Mouse (Mus musculus): Measurements from ENCODE around the gene Tas2r131. TPM values are rescaled to one million over a fixed set of nuclear protein-coding genes. Genes with fewer than 3 reads are reported as not detected.
"Not testable (repeated sequence)": the region's sequence is repeated elsewhere in the genome, so short reads cannot be mapped to it uniquely, and the experiment has no call there.

Gene Tas2r131
- total RNA-seq (2012; rRNA removed): not detected in 2 replicates

DNA sequence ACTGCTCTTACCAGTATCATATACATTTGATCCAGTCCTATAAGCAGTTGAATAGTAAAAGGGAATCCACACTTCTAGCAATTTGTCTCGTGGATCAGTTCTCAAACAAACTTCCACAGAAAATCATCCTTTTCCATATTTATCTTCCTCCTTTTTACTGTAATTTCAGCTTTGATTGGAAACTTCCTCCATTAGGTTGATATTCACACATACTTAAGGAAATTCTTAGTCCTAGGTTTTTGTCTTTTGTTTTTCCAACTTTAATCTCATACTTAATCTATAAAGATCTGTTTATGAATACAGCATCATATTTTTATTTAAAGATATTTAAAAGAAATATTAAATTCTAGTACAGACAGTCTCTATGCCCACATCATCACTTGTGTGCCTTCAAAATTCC, at the start of gene Tas2r131:
Tas2r131 (minus strand) TSS at position 101 of the 400 bp plus-strand sequence.
- no peak for DNase-seq (ENCODE audit: low read depth, low spot score)
- in situ Hi-C loops (cut with MboI; ENCODE audit: low sequenced_read_pairs in 2 of 2, unreplicated experiment in 2 of 2): no loop called here
- Histone ChIP-seq H3K27ac (ENCODE audit: insufficient read depth, low read depth, low read length, poor library complexity, severe bottlenecking) (no peak within 1 kb of the TSS), H3K4me3 (ENCODE audit: insufficient read depth in 1 of 2, low read depth in 1 of 2, low read length in 2 of 2, poor library complexity in 1 of 2, severe bottlenecking in 1 of 2) (no peak within 1 kb of the TSS), H3K36me3 (ENCODE audit: control insufficient read depth, insufficient read depth, low read length, poor library complexity, severe bottlenecking) (no peaks in the 10 kb centered on the region), H3K4me1 (ENCODE audit: control insufficient read depth in 2 of 2, insufficient read depth in 2 of 2, low read length in 2 of 2, poor library complexity in 1 of 2) (no peaks in the 10 kb centered on the region), H3K9ac (ENCODE audit: insufficient read depth, low read depth, low read length, poor library complexity, severe bottlenecking) (no peak within 1 kb of the TSS), H3K9me3 (ENCODE audit: control insufficient read depth, insufficient read depth, low read depth, low read length) (no peaks in the 10 kb centered on the region)
- TF ChIP-seq HCFC1 (IDR thresholded peaks at IDR 0.05; ENCODE audit: borderline replicate concordance, insufficient read depth, low read length): no peak
- TF ChIP-seq ZC3H11A (IDR thresholded peaks at IDR 0.05; ENCODE audit: borderline replicate concordance, low read depth, low read length): no peak
- TF ChIP-seq ZNF384 (IDR thresholded peaks at IDR 0.05; ENCODE audit: low read depth, low read length): no peak
- TF ChIP-seq MAFK (IDR thresholded peaks at IDR 0.05; ENCODE audit: insufficient read depth, low read depth, low read length): no peak
- no peak for TF ChIP-seq CHD2 (IDR thresholded peaks at IDR 0.05; ENCODE audit: low read depth, low read length)

GRCm38 (mm10) chr6:132980865-132981264, 23.1 kb upstream of the Tas2r131 start, which contains the start of gene Tas2r109:
TSS of gene Tas2r109 (minus strand) at chr6:132980965.
- in situ Hi-C loops (cut with MboI; ENCODE audit: low sequenced_read_pairs in 2 of 2, unreplicated experiment in 2 of 2): no loop called here
- no peaks in the 10 kb centered on the region for H3K4me1 ChIP-seq (ENCODE audit: control insufficient read depth in 2 of 2, insufficient read depth in 2 of 2, low read length in 2 of 2, poor library complexity in 1 of 2)
- H3K36me3 ChIP-seq (ENCODE audit: control insufficient read depth, insufficient read depth, low read length, poor library complexity, severe bottlenecking): no peaks in the 10 kb centered on the region
- no peak for DNase-seq (ENCODE audit: low read depth, low spot score)
- no peaks in the 10 kb centered on the region for H3K9me3 ChIP-seq (ENCODE audit: control insufficient read depth, insufficient read depth, low read depth, low read length)
- TF ChIP-seq CHD2 (IDR thresholded peaks at IDR 0.05; ENCODE audit: low read depth, low read length) (no peak), ZC3H11A (IDR thresholded peaks at IDR 0.05; ENCODE audit: borderline replicate concordance, low read depth, low read length) (no peak), HCFC1 (IDR thresholded peaks at IDR 0.05; ENCODE audit: borderline replicate concordance, insufficient read depth, low read length) (no peak), MAFK (IDR thresholded peaks at IDR 0.05; ENCODE audit: insufficient read depth, low read depth, low read length) (no peak), ZNF384 (IDR thresholded peaks at IDR 0.05; ENCODE audit: low read depth, low read length) (no peak)
- H3K4me3 ChIP-seq (ENCODE audit: insufficient read depth in 1 of 2, low read depth in 1 of 2, low read length in 2 of 2, poor library complexity in 1 of 2, severe bottlenecking in 1 of 2): no peak within 1 kb of the TSS
- no peak within 1 kb of the TSS for H3K9ac ChIP-seq (ENCODE audit: insufficient read depth, low read depth, low read length, poor library complexity, severe bottlenecking)
- no peak within 1 kb of the TSS for H3K27ac ChIP-seq (ENCODE audit: insufficient read depth, low read depth, low read length, poor library complexity, severe bottlenecking)

GRCm38 (mm10) chr6:132950802-132951201, 6.9 kb downstream of the Tas2r131 start, which contains the start of gene Tas2r129:
TSS of gene Tas2r129 (plus strand) at chr6:132951102.
- H3K9me3 ChIP-seq (ENCODE audit: control insufficient read depth, insufficient read depth, low read depth, low read length): no peaks in the 10 kb centered on the region
- TF ChIP-seq ZC3H11A (IDR thresholded peaks at IDR 0.05; ENCODE audit: borderline replicate concordance, low read depth, low read length) (no peak), CHD2 (IDR thresholded peaks at IDR 0.05; ENCODE audit: low read depth, low read length) (no peak), HCFC1 (IDR thresholded peaks at IDR 0.05; ENCODE audit: borderline replicate concordance, insufficient read depth, low read length) (no peak), ZNF384 (IDR thresholded peaks at IDR 0.05; ENCODE audit: low read depth, low read length) (no peak), MAFK (IDR thresholded peaks at IDR 0.05; ENCODE audit: insufficient read depth, low read depth, low read length) (no peak)
- H3K27ac ChIP-seq (ENCODE audit: insufficient read depth, low read depth, low read length, poor library complexity, severe bottlenecking): no peak within 1 kb of the TSS
- DNase-seq (ENCODE audit: low read depth, low spot score): no peak
- no peak within 1 kb of the TSS for H3K9ac ChIP-seq (ENCODE audit: insufficient read depth, low read depth, low read length, poor library complexity, severe bottlenecking)
- H3K36me3 ChIP-seq (ENCODE audit: control insufficient read depth, insufficient read depth, low read length, poor library complexity, severe bottlenecking): no peaks in the 10 kb centered on the region
- H3K4me3 ChIP-seq (ENCODE audit: insufficient read depth in 1 of 2, low read depth in 1 of 2, low read length in 2 of 2, poor library complexity in 1 of 2, severe bottlenecking in 1 of 2): no peak within 1 kb of the TSS
- in situ Hi-C loops (cut with MboI; ENCODE audit: low sequenced_read_pairs in 2 of 2, unreplicated experiment in 2 of 2): no loop called here
- no peaks in the 10 kb centered on the region for H3K4me1 ChIP-seq (ENCODE audit: control insufficient read depth in 2 of 2, insufficient read depth in 2 of 2, low read length in 2 of 2, poor library complexity in 1 of 2)

DNA sequence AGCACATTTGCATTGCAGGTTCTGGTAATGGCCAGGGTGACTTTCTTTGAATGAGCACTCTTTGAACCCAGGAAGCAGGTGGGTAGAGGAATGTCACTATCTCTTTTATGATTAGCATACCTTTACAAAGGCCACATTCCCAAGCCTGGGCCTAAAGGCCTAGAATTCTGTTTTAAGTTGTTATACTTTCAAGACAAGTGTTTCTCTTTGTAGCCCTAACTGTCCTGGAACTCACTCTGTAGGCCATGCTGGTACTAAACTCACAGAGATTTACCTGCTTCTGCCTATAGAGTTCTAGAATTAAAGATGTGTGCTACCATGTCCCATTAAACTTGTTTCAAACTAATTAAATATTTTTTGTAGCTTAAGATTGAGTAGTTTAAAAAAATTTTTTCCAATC, 16.3 kb downstream of the Tas2r131 start:
- DNase-seq (ENCODE audit: low read depth, low spot score); H3K27ac ChIP-seq (ENCODE audit: insufficient read depth, low read depth, low read length, poor library complexity, severe bottlenecking); H3K9ac ChIP-seq (ENCODE audit: insufficient read depth, low read depth, low read length, poor library complexity, severe bottlenecking); H3K4me1 ChIP-seq (ENCODE audit: control insufficient read depth in 2 of 2, insufficient read depth in 2 of 2, low read length in 2 of 2, poor library complexity in 1 of 2); H3K4me3 ChIP-seq (ENCODE audit: insufficient read depth in 1 of 2, low read depth in 1 of 2, low read length in 2 of 2, poor library complexity in 1 of 2, severe bottlenecking in 1 of 2); H3K36me3 ChIP-seq (ENCODE audit: control insufficient read depth, insufficient read depth, low read length, poor library complexity, severe bottlenecking); H3K9me3 ChIP-seq (ENCODE audit: control insufficient read depth, insufficient read depth, low read depth, low read length); in situ Hi-C loops (cut with MboI; ENCODE audit: low sequenced_read_pairs in 2 of 2, unreplicated experiment in 2 of 2): not testable (repeated sequence)

GRCm38 (mm10) chr6:132909351-132909750, 48.4 kb downstream of the Tas2r131 start, which contains the start of gene Tas2r125:
TSS of gene Tas2r125 (plus strand) at chr6:132909651.
- Histone ChIP-seq H3K4me3 (ENCODE audit: insufficient read depth in 1 of 2, low read depth in 1 of 2, low read length in 2 of 2, poor library complexity in 1 of 2, severe bottlenecking in 1 of 2) (no peak within 1 kb of the TSS), H3K4me1 (ENCODE audit: control insufficient read depth in 2 of 2, insufficient read depth in 2 of 2, low read length in 2 of 2, poor library complexity in 1 of 2) (no peaks in the 10 kb centered on the region), H3K9ac (ENCODE audit: insufficient read depth, low read depth, low read length, poor library complexity, severe bottlenecking) (no peak within 1 kb of the TSS), H3K36me3 (ENCODE audit: control insufficient read depth, insufficient read depth, low read length, poor library complexity, severe bottlenecking) (no peaks in the 10 kb centered on the region), H3K27ac (ENCODE audit: insufficient read depth, low read depth, low read length, poor library complexity, severe bottlenecking) (no peak within 1 kb of the TSS), H3K9me3 (ENCODE audit: control insufficient read depth, insufficient read depth, low read depth, low read length) (no peaks in the 10 kb centered on the region)
- DNase-seq (ENCODE audit: low read depth, low spot score): no peak
- in situ Hi-C loops (cut with MboI; ENCODE audit: low sequenced_read_pairs in 2 of 2, unreplicated experiment in 2 of 2): no loop called here
- no peak for TF ChIP-seq MAFK (IDR thresholded peaks at IDR 0.05; ENCODE audit: insufficient read depth, low read depth, low read length)
- no peak for TF ChIP-seq ZC3H11A (IDR thresholded peaks at IDR 0.05; ENCODE audit: borderline replicate concordance, low read depth, low read length)
- TF ChIP-seq ZNF384 (IDR thresholded peaks at IDR 0.05; ENCODE audit: low read depth, low read length): no peak
- no peak for TF ChIP-seq HCFC1 (IDR thresholded peaks at IDR 0.05; ENCODE audit: borderline replicate concordance, insufficient read depth, low read length)
- TF ChIP-seq CHD2 (IDR thresholded peaks at IDR 0.05; ENCODE audit: low read depth, low read length): no peak

Other genes with a start within 250 kb of the Tas2r131 start
- gene Tas2r122, start 246.0 kb downstream of the Tas2r131 start, total RNA-seq (2012; rRNA removed): not detected in 2 replicates
- gene Tas2r115, start 219.9 kb downstream of the Tas2r131 start, total RNA-seq (2012; rRNA removed): not detected in 2 replicates
- not detected in 2 replicates for gene Tas2r124, start 203.2 kb downstream of the Tas2r131 start, total RNA-seq (2012; rRNA removed)
- gene Tas2r102, start 195.8 kb downstream of the Tas2r131 start, total RNA-seq (2012; rRNA removed): not detected in 2 replicates
- gene Tas2r136, start 179.8 kb downstream of the Tas2r131 start, total RNA-seq (2012; rRNA removed): not detected in 2 replicates
- not detected in 2 replicates for gene Tas2r117, start 155.1 kb downstream of the Tas2r131 start, total RNA-seq (2012; rRNA removed)
- gene Tas2r123, start 110.8 kb downstream of the Tas2r131 start, total RNA-seq (2012; rRNA removed): not detected in 2 replicates
- gene Tas2r116, start 102.5 kb downstream of the Tas2r131 start, total RNA-seq (2012; rRNA removed): not detected in 2 replicates
- not detected in 2 replicates for gene Tas2r110, start 89.9 kb downstream of the Tas2r131 start, total RNA-seq (2012; rRNA removed)
- gene Tas2r113, start 64.9 kb downstream of the Tas2r131 start, total RNA-seq (2012; rRNA removed): not detected in 2 replicates
- not detected in 2 replicates for gene Tas2r125, start 48.3 kb downstream of the Tas2r131 start, total RNA-seq (2012; rRNA removed)
- gene Tas2r129, start 6.8 kb downstream of the Tas2r131 start, total RNA-seq (2012; rRNA removed): not detected in 2 replicates
- gene Tas2r109, start 23.0 kb upstream of the Tas2r131 start, total RNA-seq (2012; rRNA removed): not detected in 2 replicates
- not detected in 2 replicates for gene Tas2r103, start 79.2 kb upstream of the Tas2r131 start, total RNA-seq (2012; rRNA removed)
- gene Tas2r140, start 97.9 kb upstream of the Tas2r131 start, total RNA-seq (2012; rRNA removed): not detected in 2 replicates
- gene Smim10l1, start 147.0 kb upstream of the Tas2r131 start, total RNA-seq (2012; rRNA removed): 10.2 and 10.4 TPM in 2 replicates